Mouse (Mus musculus): ENCODE measurements at regions not wholly inside any gene's neighbourhood (a gene's known extent, or its start where the extent isn't known, plus 50 kb on each side); places are given as distances from the start of the nearest gene placed in this dataset.

GRCm38 (mm10) chr14:109266521-109266920 is 352.6 kb upstream of the Slitrk1 start:
- DNase-seq (ENCODE audit: low spot score): no peak

- no peak for DNase-seq (ENCODE audit: low spot score)
Measured at GRCm38 (mm10) chr14:109261990-109262389, 348.0 kb upstream of the Slitrk1 start.

GRCm38 (mm10) chr14:109214848-109215247 is 300.9 kb upstream of the Slitrk1 start:
- DNase-seq (ENCODE audit: low spot score): no peak

GRCm38 (mm10) chr14:109180029-109180585 is 266.1 kb upstream of the Slitrk1 start:
- peak; percentile 13 for DNase-seq (ENCODE audit: low spot score)

- DNase-seq (ENCODE audit: low spot score): no peak
Measured at GRCm38 (mm10) chr14:109176602-109177179, 262.7 kb upstream of the Slitrk1 start.

GRCm38 (mm10) chr14:109175819-109176218 is 261.9 kb upstream of the Slitrk1 start:
- DNase-seq (ENCODE audit: low spot score): no peak
